Comparison of ENCODE assay signal across 11 mouse cellular contexts in the genomic region with DNA sequence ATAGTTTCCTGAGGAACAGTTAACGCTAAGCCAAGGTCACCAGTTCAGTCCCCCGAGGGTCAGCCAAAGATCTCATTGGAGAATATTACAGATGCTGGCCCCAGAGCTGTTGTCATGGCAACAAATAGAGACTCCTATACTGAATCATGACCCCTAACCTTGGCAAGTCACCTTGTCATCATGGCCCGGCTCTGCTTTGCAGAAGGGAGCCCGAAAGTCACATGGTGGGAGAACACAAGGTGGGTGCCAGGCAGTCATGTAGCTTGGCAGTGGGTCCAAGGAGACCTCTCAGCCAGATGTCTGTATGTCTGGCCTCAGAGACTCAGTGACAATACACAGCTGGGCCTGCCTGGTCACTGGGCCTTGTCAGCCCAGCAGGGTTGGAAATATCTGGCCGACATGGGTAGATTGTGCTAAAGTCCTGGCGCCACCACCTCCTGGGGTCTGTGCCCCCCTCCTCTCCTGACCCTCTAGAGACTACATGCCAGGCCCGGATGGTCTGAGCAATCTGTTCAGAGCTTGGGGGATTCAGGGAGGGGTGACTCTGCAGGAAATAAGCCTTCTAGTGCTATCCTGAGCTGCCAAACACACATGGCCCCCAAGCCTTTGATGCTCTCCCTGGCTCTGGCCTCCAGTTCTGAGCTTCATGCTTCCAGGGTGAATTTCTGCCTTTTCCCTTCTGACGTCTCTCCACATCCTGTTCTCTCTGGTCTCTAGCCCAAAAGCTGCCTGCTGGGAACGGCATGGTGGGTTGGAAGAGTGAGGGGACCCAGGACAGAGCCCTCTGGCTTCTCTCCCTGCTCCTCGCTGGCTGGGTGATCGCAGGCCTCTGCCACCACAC. TPM values are rescaled to one million over a fixed set of nuclear protein-coding genes. Genes with fewer than 3 reads are reported as not detected.
A peak's percentile ranks its signal among the peaks of the same experiment; 100 is the strongest.
DNase-seq lines count a peak whose midpoint lies in the region; ATAC-seq and TF ChIP-seq lines count a peak whose summit lies in the region.
"Had no signal": no experiment of that assay in that cellular context is flagged by ENCODE, and none has a peak within 500 bp of the region (broad histone marks: within the 10 kb centered on the region; RNA-seq: fewer than 3 reads in every experiment).

No protein-coding gene starts in this region.

- DNase-seq in midbrain, postnatal 0 days (ENCODE audit: low spot score), result peak; percentile 31
- no peak for DNase-seq in midbrain, embryonic 14.5 days
- DNase-seq in kidney, postnatal 0 days (ENCODE audit: low spot score), result peak; percentile 28
- no peak for DNase-seq in frontal cortex, adult 2 months (ENCODE audit: extremely low spot score in 1 of 2, low spot score in 1 of 2)

- ATAC-seq in midbrain, postnatal 0 days (ENCODE audit: low FRiP score), result no peak
- no peak for ATAC-seq in midbrain, embryonic 14.5 days (ENCODE audit: low FRiP score, low TSS enrichment)
- ATAC-seq in heart, embryonic 11.5 days (replicated peaks; ENCODE audit: insufficient number of reproducible peaks, low FRiP score, low TSS enrichment), result peak; percentile 46; the same call in 1 of the 2 replicates
- no peak; the same call in 1 of the 2 replicates for ATAC-seq in kidney, postnatal 0 days (replicated peaks; ENCODE audit: low FRiP score, low read depth)
- ATAC-seq in erythroid progenitor cell, adult 5-6 weeks (replicated peaks; ENCODE audit: low FRiP score, poor library complexity, severe bottlenecking), result no peak
- no peak for ATAC-seq in midbrain, embryonic 13.5 days
- ATAC-seq: intestine, embryonic 16.5 days; Patski had no signal

- no peak overlapping the region for H3K4me2 ChIP-seq in midbrain, postnatal 0 days (ENCODE audit: low read depth, low read length, poor library complexity, severe bottlenecking)
- no peak overlapping the region for H3K4me2 ChIP-seq in midbrain, embryonic 14.5 days (ENCODE audit: low read length)
- H3K4me2 ChIP-seq in heart, embryonic 11.5 days, result no peak overlapping the region
- H3K4me2 ChIP-seq in kidney, postnatal 0 days (ENCODE audit: low read length), result no peak overlapping the region
- no peak overlapping the region for H3K4me2 ChIP-seq in midbrain, embryonic 13.5 days (replicated peaks)
- H3K4me2 ChIP-seq: midbrain, embryonic 12.5 days had no signal

- H3K4me1 ChIP-seq in midbrain, postnatal 0 days (ENCODE audit: insufficient read depth, low read length), result no peaks in the 10 kb centered on the region
- H3K4me1 ChIP-seq in midbrain, embryonic 14.5 days (ENCODE audit: control insufficient read depth, insufficient read depth, low read length), result peaks cover 10% of the 10 kb centered on the region
- H3K4me1 ChIP-seq in heart, embryonic 11.5 days (ENCODE audit: control insufficient read depth, insufficient read depth, low read length), result peaks cover 3% of the 10 kb centered on the region; the same call in 1 of the 2 replicates
- H3K4me1 ChIP-seq in kidney, postnatal 0 days (replicated peaks; ENCODE audit: insufficient read depth, low read length), result no peaks in the 10 kb centered on the region
- peaks cover 20% of the 10 kb centered on the region for H3K4me1 ChIP-seq in midbrain, embryonic 13.5 days (replicated peaks)

- H3K27me3 ChIP-seq in midbrain, postnatal 0 days (ENCODE audit: insufficient read depth, low read length), result no peaks in the 10 kb centered on the region
- no peaks in the 10 kb centered on the region for H3K27me3 ChIP-seq in midbrain, embryonic 14.5 days (ENCODE audit: control insufficient read depth, insufficient read depth, low read length)
- H3K27me3 ChIP-seq in heart, embryonic 11.5 days (ENCODE audit: control insufficient read depth, insufficient read depth, low read length), result peaks cover 10% of the 10 kb centered on the region
- H3K27me3 ChIP-seq in kidney, postnatal 0 days (ENCODE audit: insufficient read depth, low read length), result no peaks in the 10 kb centered on the region
- peaks cover 2% of the 10 kb centered on the region for H3K27me3 ChIP-seq in midbrain, embryonic 13.5 days

- no peak overlapping the region for H3K4me3 ChIP-seq in midbrain, postnatal 0 days (ENCODE audit: low read depth, low read length)
- H3K4me3 ChIP-seq in midbrain, embryonic 14.5 days (replicated peaks; ENCODE audit: low read depth, low read length), result no peak overlapping the region
- H3K4me3 ChIP-seq in heart, embryonic 11.5 days (ENCODE audit: low read depth, low read length), result no peak overlapping the region
- no peak overlapping the region for H3K4me3 ChIP-seq in kidney, postnatal 0 days (replicated peaks; ENCODE audit: low read depth, low read length)
- no peak overlapping the region for H3K4me3 ChIP-seq in midbrain, embryonic 13.5 days (replicated peaks)
- H3K4me3 ChIP-seq: midbrain, embryonic 12.5 days had no signal

- no peak overlapping the region for H3K9ac ChIP-seq in midbrain, postnatal 0 days (replicated peaks; ENCODE audit: low read length, poor library complexity, severe bottlenecking)
- H3K9ac ChIP-seq in midbrain, embryonic 14.5 days (replicated peaks; ENCODE audit: low read length), result no peak overlapping the region; the same call in 1 of the 2 replicates
- no peak overlapping the region for H3K9ac ChIP-seq in heart, embryonic 11.5 days (ENCODE audit: low read depth, low read length)
- no peak overlapping the region for H3K9ac ChIP-seq in kidney, postnatal 0 days (ENCODE audit: low read depth, low read length)
- H3K9ac ChIP-seq in midbrain, embryonic 13.5 days (replicated peaks), result no peak overlapping the region
- H3K9ac ChIP-seq: midbrain, embryonic 12.5 days had no signal

- H3K27ac ChIP-seq in midbrain, postnatal 0 days (ENCODE audit: low read depth, low read length), result no peak overlapping the region
- no peak overlapping the region for H3K27ac ChIP-seq in midbrain, embryonic 14.5 days (replicated peaks; ENCODE audit: low read depth, low read length)
- H3K27ac ChIP-seq in heart, embryonic 11.5 days (ENCODE audit: low read depth, low read length), result 0 out of 2 replicates have a peak overlapping the region, but pooled peaks have one; percentile 19
- no peak overlapping the region for H3K27ac ChIP-seq in kidney, postnatal 0 days
- H3K27ac ChIP-seq in midbrain, embryonic 13.5 days, result no peak overlapping the region
- H3K27ac ChIP-seq: midbrain, embryonic 12.5 days had no signal

- 42% methylated on average over 11 of the region's 11 CpGs for WGBS in midbrain, postnatal 0 days
- 48% methylated on average over 11 of the region's 11 CpGs for WGBS in midbrain, embryonic 14.5 days
- 56% methylated on average over 11 of the region's 11 CpGs for WGBS in heart, embryonic 11.5 days (ENCODE audit: insufficient replicate concordance)
- WGBS in kidney, postnatal 0 days, result 65% methylated on average over 11 of the region's 11 CpGs
- WGBS in midbrain, embryonic 13.5 days, result 53% methylated on average over 11 of the region's 11 CpGs

- no peak for TF ChIP-seq CTCF in midbrain, postnatal 0 days (IDR thresholded peaks at IDR 0.05)
- no peak for TF ChIP-seq CTCF in kidney, postnatal 0 days (IDR thresholded peaks at IDR 0.05; ENCODE audit: low read depth)

- no peaks in the 10 kb centered on the region for H3K36me3 ChIP-seq in midbrain, postnatal 0 days (ENCODE audit: insufficient read depth, low read length)
- no peaks in the 10 kb centered on the region for H3K36me3 ChIP-seq in midbrain, embryonic 14.5 days (ENCODE audit: control insufficient read depth, insufficient read depth, low read length)
- H3K36me3 ChIP-seq in heart, embryonic 11.5 days (ENCODE audit: control insufficient read depth, insufficient read depth, low read length), result no peaks in the 10 kb centered on the region
- no peaks in the 10 kb centered on the region for H3K36me3 ChIP-seq in kidney, postnatal 0 days (ENCODE audit: insufficient read depth, low read length)
- no peaks in the 10 kb centered on the region for H3K36me3 ChIP-seq in midbrain, embryonic 13.5 days
- H3K36me3 ChIP-seq: midbrain, embryonic 12.5 days had no signal

- no peaks in the 10 kb centered on the region for H3K9me3 ChIP-seq in midbrain, postnatal 0 days (ENCODE audit: low read length)
- H3K9me3 ChIP-seq in midbrain, embryonic 14.5 days (ENCODE audit: control insufficient read depth, low read length), result no peaks in the 10 kb centered on the region
- H3K9me3 ChIP-seq in heart, embryonic 11.5 days (replicated peaks; ENCODE audit: control insufficient read depth, low read length), result no peaks in the 10 kb centered on the region
- no peaks in the 10 kb centered on the region for H3K9me3 ChIP-seq in kidney, postnatal 0 days (replicated peaks; ENCODE audit: low read length)
- H3K9me3 ChIP-seq in midbrain, embryonic 13.5 days, result no peaks in the 10 kb centered on the region
- H3K9me3 ChIP-seq: midbrain, embryonic 12.5 days had no signal

RNA-seq across cellular contexts. Expression of a gene that starts 6.4 kb away (rescaled TPM):
- 27.7 and 35.8 TPM in 2 replicates for total RNA-seq in midbrain, postnatal 0 days (2014; rRNA removed)
- 35.0 and 36.2 TPM in 2 replicates for polyA plus RNA-seq in midbrain, postnatal 0 days (2015; fragmentation: Nextera tagmentation; extraction: Ambion mirVana)
- 2.0 and 3.4 TPM in 2 replicates for polyA plus RNA-seq in midbrain, embryonic 14.5 days (2014; fragmentation: Nextera tagmentation; extraction: Ambion mirVana)
- 24.3 and 27.7 TPM in 2 replicates for polyA plus RNA-seq in heart, embryonic 11.5 days (2014; fragmentation: Nextera tagmentation; extraction: Ambion mirVana)
- 77.7 and 78.9 TPM in 2 replicates for polyA plus RNA-seq in kidney, postnatal 0 days (2015; fragmentation: Nextera tagmentation; extraction: Ambion mirVana)
- 11.8 and 12.2 TPM in 2 replicates for polyA plus RNA-seq in frontal cortex, adult 2 months (2012; rRNA removed)
- not detected in 2 replicates for total RNA-seq in erythroid progenitor cell, adult 5-6 weeks (2015; ENCODE audit: low replicate concordance)
- not detected in 2 replicates for total RNA-seq in erythroid progenitor cell, adult 5-6 weeks (2017; ENCODE audit: low replicate concordance)
- 2.1 and 2.6 TPM in 2 replicates for polyA plus RNA-seq in midbrain, embryonic 13.5 days (2015; fragmentation: Nextera tagmentation; extraction: Ambion mirVana)
- total RNA-seq: common myeloid progenitor, adult 5-6 weeks had no signal
- polyA plus RNA-seq: Patski had no signal

RNA-seq across cellular contexts. Expression of a gene that starts 52.3 kb away (rescaled TPM):
- total RNA-seq in midbrain, postnatal 0 days (2014; rRNA removed), result 72.9 and 76.5 TPM in 2 replicates
- 15.5 and 16.7 TPM in 2 replicates for polyA plus RNA-seq in midbrain, postnatal 0 days (2015; fragmentation: Nextera tagmentation; extraction: Ambion mirVana)
- 22.3 and 39.4 TPM in 2 replicates for polyA plus RNA-seq in midbrain, embryonic 14.5 days (2014; fragmentation: Nextera tagmentation; extraction: Ambion mirVana)
- polyA plus RNA-seq in heart, embryonic 11.5 days (2014; fragmentation: Nextera tagmentation; extraction: Ambion mirVana), result 2.6 and 3.3 TPM in 2 replicates
- polyA plus RNA-seq in kidney, postnatal 0 days (2015; fragmentation: Nextera tagmentation; extraction: Ambion mirVana), result 3.4 and 3.6 TPM in 2 replicates
- 46.2 and 50.7 TPM in 2 replicates for polyA plus RNA-seq in frontal cortex, adult 2 months (2012; rRNA removed)
- total RNA-seq in erythroid progenitor cell, adult 5-6 weeks (2015; ENCODE audit: low replicate concordance), result 0.42 and 1.8 TPM in 2 replicates
- total RNA-seq in erythroid progenitor cell, adult 5-6 weeks (2017; ENCODE audit: low replicate concordance), result 0.64 and 0.76 TPM in 2 replicates
- polyA plus RNA-seq in midbrain, embryonic 13.5 days (2015; fragmentation: Nextera tagmentation; extraction: Ambion mirVana), result 17.5 and 20.8 TPM in 2 replicates

Comparison
In these comparisons a context has a peak if more than half of its experiments do, and no peak if none do; other contexts are left out.
1. DNase-seq: peak in midbrain, postnatal 0 days (single experiment) and kidney, postnatal 0 days (single experiment); none in midbrain, embryonic 14.5 days (single experiment) and frontal cortex, adult 2 months (0 of 2).